Mouse (Mus musculus): ENCODE results near the gene Cacng2. TPM values are rescaled to one million over a fixed set of nuclear protein-coding genes. Genes with fewer than 3 reads are reported as not detected.

Cacng2 gene
- polyA plus RNA-seq, 1 experiment: not detected

DNA sequence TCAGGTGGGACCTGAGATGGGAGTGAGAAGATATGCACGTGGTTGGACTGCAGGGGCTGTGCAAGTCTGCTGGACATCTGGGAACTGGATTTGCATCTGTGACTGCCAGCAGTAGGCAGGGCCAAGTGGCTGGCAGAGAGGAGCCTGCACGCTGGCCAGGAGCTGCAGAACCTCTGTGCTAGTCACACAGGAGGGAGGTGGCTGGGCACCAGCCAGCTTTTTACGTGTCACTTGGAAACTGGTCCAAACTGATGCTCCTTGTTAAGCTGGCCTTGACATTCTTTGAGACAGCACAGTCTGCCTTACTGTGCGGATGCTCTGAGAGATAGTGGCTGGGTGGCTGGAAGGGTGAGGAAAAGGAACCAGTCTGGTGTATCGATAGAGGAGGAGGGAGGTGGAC lies 131.3 kb downstream of the Cacng2 start:
- 55% methylated on average over 5 of the region's 5 CpGs for WGBS
- no peak for TF ChIP-seq POLR2A (IDR thresholded peaks at IDR 0.05; ENCODE audit: borderline replicate concordance, extremely low read depth, low read depth, low read length)
- no peak for TF ChIP-seq CTCF (IDR thresholded peaks at IDR 0.05; ENCODE audit: insufficient read depth, low read length)
- Histone ChIP-seq H3K4me3 (replicated peaks; ENCODE audit: extremely low read depth, low read depth, low read length) (no peak overlapping the region), H3K4me1 (ENCODE audit: control insufficient read depth, insufficient read depth, low read length) (no peaks in the 10 kb centered on the region)
- no peak for DNase-seq

DNA sequence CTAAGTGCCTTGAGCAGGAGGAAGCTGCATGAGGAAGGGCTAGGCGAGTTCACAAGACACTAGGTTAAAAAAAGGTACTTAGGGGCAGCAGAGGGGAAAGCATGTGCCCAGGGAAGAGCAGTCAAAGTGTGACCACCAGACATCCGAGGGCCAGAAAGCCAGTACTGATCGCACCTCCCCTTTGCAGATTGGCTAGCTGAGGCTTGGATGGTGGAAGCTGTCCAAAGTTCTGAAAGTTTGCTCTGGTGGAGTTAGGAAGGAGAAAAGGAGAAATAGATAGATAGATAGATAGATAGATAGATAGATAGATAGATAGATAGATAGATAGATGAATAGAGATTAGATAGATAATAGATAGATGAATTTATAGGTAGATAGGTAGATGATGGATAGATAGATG lies 136.4 kb downstream of the Cacng2 start:
- no peak overlapping the region for H3K4me3 ChIP-seq (replicated peaks; ENCODE audit: extremely low read depth, low read depth, low read length)

DNA sequence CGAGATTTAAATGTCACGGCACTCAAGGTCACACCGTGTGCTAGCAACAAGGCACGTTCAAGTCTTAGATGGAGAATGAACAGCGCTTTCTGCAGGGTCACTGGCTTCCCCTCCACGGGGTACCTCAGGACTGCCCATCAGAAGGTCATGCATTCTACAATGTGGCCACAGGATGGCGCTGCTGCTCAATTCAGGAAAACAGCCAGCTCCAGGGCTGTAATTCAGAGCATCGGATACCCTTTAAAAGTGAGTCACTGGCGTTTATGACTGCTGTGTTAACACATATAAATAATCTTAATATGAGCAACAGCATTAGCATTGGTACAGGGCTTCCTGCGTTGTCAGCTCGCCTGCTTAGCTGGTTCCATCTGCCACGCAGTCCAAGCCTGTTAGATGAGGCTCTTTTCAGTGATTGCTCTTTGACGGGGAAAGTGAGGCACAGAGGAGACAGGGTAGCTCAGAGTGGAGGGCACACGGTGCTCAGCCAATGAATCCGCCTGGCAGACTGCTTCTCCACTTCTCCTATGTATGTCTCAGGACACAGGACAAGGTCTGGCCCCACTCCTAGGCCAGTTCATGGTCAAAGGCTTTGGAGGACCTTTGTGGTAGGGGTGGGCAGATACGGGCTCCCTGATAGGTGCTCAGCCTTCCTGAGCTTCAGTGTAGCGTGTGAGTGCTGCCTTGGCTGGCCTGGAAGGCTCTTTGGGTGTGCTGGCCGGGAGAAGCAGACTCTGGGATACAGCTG lies 137.5 kb downstream of the Cacng2 start:
- no peaks in the 10 kb centered on the region for H3K4me1 ChIP-seq (ENCODE audit: control insufficient read depth, insufficient read depth, low read length)
- no peak overlapping the region for H3K4me3 ChIP-seq (replicated peaks; ENCODE audit: extremely low read depth, low read depth, low read length)
- no peak for TF ChIP-seq POLR2A (IDR thresholded peaks at IDR 0.05; ENCODE audit: borderline replicate concordance, extremely low read depth, low read depth, low read length)
- peak; percentile 43 for TF ChIP-seq CTCF (IDR thresholded peaks at IDR 0.05; ENCODE audit: insufficient read depth, low read length)
- DNase-seq: peak; percentile 12
- 29% methylated on average over 18 of the region's 18 CpGs for WGBS

More for the DNA sequence above, 136.4 kb downstream of the Cacng2 start:
- DNase-seq: no peak
- no peak for TF ChIP-seq CTCF (IDR thresholded peaks at IDR 0.05; ENCODE audit: insufficient read depth, low read length)
- no peak for TF ChIP-seq POLR2A (IDR thresholded peaks at IDR 0.05; ENCODE audit: borderline replicate concordance, extremely low read depth, low read depth, low read length)
- 23% methylated on average over 3 of the region's 3 CpGs for WGBS
- no peaks in the 10 kb centered on the region for H3K4me1 ChIP-seq (ENCODE audit: control insufficient read depth, insufficient read depth, low read length)

DNA sequence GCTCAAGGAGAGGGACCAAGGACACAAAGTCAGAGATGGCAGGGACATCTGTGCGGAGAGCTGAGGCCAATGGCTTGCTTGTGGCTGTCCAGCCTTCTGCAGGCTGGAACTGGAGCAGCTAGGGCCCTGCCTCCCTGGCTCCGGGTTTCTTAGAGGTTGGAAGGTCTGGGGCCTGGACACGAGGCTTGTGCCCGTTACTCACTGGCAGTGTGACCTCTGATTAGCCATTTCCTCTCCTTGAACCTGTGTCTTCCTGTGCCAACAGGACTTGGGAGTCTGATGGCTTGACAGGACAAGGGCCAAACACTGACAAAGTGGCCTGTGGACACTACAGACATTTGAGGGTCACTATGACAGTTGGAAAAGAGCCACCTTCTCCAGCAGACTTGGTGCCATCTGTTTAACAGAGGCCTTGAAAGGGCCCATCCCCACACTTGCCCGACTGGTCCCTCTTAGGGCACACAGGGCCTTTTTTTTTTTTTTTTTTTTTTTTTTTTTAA lies 138.6 kb downstream of the Cacng2 start:
- no peak for DNase-seq
- H3K4me3 ChIP-seq (replicated peaks; ENCODE audit: extremely low read depth, low read depth, low read length): no peak overlapping the region
- 44% methylated on average over 5 of the region's 5 CpGs for WGBS
- no peaks in the 10 kb centered on the region for H3K4me1 ChIP-seq (ENCODE audit: control insufficient read depth, insufficient read depth, low read length)
- TF ChIP-seq CTCF (IDR thresholded peaks at IDR 0.05; ENCODE audit: insufficient read depth, low read length): no peak
- TF ChIP-seq POLR2A (IDR thresholded peaks at IDR 0.05; ENCODE audit: borderline replicate concordance, extremely low read depth, low read depth, low read length): no peak

DNA sequence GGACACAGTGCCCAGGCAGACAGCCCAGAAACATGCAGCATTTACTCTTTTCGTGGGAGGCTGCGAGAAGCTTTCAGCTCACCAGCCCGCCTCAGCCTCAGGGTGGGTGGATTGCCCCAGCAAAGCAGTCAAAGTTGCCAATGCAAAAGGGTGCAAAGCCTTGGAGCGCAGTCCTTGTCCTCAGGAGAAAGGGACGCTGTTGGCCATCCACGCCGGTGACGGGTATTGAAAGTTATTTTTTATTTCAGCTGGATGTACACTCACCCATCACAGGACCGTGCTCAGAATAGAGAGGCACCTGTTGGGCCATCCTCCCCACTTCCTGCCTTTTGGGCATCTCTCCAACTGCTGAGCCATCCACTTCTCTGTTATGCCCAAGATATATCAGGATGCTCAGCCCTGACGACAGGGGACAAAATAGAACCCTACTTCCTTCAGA lies 140.4 kb downstream of the Cacng2 start:
- H3K4me1 ChIP-seq (ENCODE audit: control insufficient read depth, insufficient read depth, low read length): no peaks in the 10 kb centered on the region
- no peak for DNase-seq
- WGBS: 75% methylated on average over 10 of the region's 10 CpGs
- TF ChIP-seq CTCF (IDR thresholded peaks at IDR 0.05; ENCODE audit: insufficient read depth, low read length) (no peak), POLR2A (IDR thresholded peaks at IDR 0.05; ENCODE audit: borderline replicate concordance, extremely low read depth, low read depth, low read length) (no peak)
- H3K4me3 ChIP-seq (replicated peaks; ENCODE audit: extremely low read depth, low read depth, low read length): no peak overlapping the region

DNA sequence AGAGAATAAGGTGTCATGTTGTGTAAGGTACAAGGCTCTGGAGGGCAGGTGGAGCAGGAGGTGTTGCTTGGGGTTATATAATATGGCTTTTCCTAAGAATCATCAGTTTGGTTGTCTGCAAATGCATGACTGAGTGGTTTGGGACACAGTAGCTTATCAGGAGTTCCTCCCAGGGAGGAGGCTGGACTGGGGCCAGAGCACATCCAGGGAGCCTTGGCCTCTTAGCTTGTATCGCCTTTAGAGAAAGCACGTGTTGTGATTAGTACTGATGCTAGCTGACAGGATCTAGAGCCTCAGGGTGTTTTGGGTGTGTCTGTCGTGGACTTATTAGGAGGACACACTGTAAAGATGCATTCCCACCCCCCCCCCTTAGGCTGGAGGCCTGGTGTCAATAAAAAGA lies 142.2 kb downstream of the Cacng2 start:
- no peak for DNase-seq
- 50% methylated on average over 3 of the region's 3 CpGs for WGBS
- Histone ChIP-seq H3K4me3 (replicated peaks; ENCODE audit: extremely low read depth, low read depth, low read length) (no peak overlapping the region), H3K4me1 (ENCODE audit: control insufficient read depth, insufficient read depth, low read length) (no peaks in the 10 kb centered on the region)
- TF ChIP-seq POLR2A (IDR thresholded peaks at IDR 0.05; ENCODE audit: borderline replicate concordance, extremely low read depth, low read depth, low read length): no peak
- TF ChIP-seq CTCF (IDR thresholded peaks at IDR 0.05; ENCODE audit: insufficient read depth, low read length): no peak

DNA sequence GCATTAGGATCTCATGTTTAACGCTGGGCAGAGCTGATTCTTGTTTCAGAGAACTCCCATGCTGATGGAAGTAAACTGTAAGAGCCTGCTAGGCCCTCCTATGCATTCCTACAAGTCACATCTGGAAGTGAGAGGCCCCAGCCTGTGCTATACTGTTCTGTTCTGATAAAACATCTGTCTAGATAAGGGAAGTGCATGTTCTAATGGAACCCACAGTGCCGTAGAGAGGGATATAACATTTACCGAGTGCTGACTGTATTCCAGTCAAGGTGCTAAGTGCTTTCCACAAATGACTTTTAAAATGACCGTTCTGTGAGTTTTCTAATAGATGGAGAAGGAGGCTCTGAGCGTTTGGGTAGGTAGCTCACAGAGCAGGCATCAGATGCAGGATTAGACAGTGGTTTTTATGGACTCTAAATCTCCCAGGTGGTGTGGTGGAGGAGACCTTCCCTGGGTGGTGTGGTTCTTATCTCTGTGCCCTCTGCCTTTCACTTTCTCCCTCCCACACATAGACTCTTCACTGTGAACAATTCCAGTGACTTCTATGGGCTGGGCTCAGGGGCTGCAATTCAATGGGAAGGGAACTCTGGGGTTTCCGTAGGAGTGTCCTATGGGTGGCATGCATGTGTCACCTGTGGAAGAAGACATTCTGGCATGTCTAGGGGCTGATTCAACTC lies 145.5 kb downstream of the Cacng2 start:
- no peak for TF ChIP-seq POLR2A (IDR thresholded peaks at IDR 0.05; ENCODE audit: borderline replicate concordance, extremely low read depth, low read depth, low read length)
- no peak for TF ChIP-seq CTCF (IDR thresholded peaks at IDR 0.05; ENCODE audit: insufficient read depth, low read length)
- WGBS: 61% methylated on average over 6 of the region's 6 CpGs
- no peak for DNase-seq
- Histone ChIP-seq H3K4me1 (ENCODE audit: control insufficient read depth, insufficient read depth, low read length) (peaks cover 4% of the 10 kb centered on the region), H3K4me3 (replicated peaks; ENCODE audit: extremely low read depth, low read depth, low read length) (no peak overlapping the region)

DNA sequence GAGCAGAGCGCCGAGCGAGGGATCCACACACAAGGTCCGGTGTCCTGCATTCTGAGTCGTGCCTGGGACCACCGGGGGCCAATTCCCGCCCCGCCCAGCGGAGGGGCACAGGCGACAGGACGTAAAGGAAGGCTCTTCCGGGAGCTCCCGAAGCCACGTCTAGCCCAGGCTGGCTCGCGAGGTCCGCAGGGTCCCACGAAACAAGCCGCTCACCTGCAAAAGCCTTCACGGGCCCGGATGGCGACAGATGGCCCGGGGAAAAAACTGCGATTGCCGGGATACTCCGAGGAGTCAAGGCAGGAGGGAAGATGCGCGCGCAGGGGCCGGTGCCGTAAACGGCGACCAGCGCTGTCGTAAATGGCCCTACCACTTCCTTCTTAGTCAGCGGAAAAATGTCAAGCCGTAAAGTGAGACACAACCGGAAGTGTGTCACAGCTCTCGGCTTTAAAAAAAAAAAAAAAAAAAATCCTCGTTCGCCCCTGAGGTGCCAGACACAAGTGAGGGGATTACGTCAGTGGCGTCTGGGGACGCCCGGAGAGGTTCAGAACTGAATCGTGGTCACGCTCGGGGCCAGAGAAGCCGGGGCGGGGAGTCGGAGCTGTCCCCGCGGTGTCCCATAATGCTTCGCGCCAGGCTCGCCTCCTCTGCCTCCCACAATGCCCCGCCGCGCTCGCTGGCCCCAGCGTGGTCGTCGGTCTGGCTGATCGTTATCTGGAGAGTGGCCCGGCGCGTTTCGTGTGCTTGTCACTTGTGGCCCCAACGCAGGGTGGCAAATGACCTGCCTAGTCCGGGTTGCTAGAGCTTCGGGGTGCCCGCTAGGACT lies 149.1 kb downstream of the Cacng2 start, which contains the start of gene Eif3d:
Gene Eif3d (minus strand): TSS at position 344 of the 823 bp plus-strand sequence.
- Histone ChIP-seq H3K4me1 (ENCODE audit: control insufficient read depth, insufficient read depth, low read length) (peaks cover 4% of the 10 kb centered on the region), H3K4me3 (replicated peaks; ENCODE audit: extremely low read depth, low read depth, low read length) (peak within 1 kb of the TSS; percentile 96)
- under 1% methylated on average over 72 of the region's 72 CpGs for WGBS
- DNase-seq: peak; percentile 97
- peak; percentile 83; the same call in 1 of the 2 replicates for TF ChIP-seq POLR2A (IDR thresholded peaks at IDR 0.05; ENCODE audit: borderline replicate concordance, extremely low read depth, low read depth, low read length)
- no peak for TF ChIP-seq CTCF (IDR thresholded peaks at IDR 0.05; ENCODE audit: insufficient read depth, low read length)

DNA sequence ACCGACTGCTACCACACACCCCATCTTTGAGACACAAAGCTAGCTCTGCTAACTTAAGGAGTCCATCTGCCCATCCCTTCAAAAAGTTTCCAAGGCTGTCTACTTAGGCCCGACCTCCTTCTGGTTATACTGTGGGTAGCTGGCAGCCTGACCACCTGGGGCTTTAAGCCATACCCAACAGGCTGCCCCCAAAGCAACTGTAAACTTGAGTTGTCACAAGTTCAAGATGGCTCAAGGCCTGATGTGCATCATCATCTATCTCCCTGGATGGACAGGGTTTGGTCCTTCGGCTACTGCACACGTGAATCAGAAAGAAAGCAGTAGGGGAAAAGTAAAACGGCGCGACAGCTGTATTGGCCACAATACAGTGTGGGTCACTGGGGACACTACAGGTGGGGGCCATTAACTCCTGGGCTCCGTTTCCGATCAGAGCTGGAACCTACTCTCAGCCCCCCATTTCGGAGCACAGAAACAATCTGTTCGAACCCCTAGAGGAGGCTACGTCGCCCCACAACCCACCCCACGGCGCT lies 149.8 kb downstream of the Cacng2 start:
- no peak for TF ChIP-seq CTCF (IDR thresholded peaks at IDR 0.05; ENCODE audit: insufficient read depth, low read length)
- TF ChIP-seq POLR2A (IDR thresholded peaks at IDR 0.05; ENCODE audit: borderline replicate concordance, extremely low read depth, low read depth, low read length): no peak
- Histone ChIP-seq H3K4me1 (ENCODE audit: control insufficient read depth, insufficient read depth, low read length) (peaks cover 4% of the 10 kb centered on the region), H3K4me3 (replicated peaks; ENCODE audit: extremely low read depth, low read depth, low read length) (peak overlapping the region; percentile 73)
- no peak for DNase-seq
- 1% methylated on average over 15 of the region's 15 CpGs for WGBS

Data from lung, adult 2 months (tissue).